Mouse (Mus musculus) testis, postnatal 14 days (tissue): ENCODE results near the gene Slc25a28.

Experiments used
- DNase-seq: peaks from one replicate; pipeline ENCODE4 v3.0.0; 2021; ENCODE audit warnings: low spot score

Slc25a28 gene

GRCm38 (mm10) chr19:43675525-43676400 lies 1.1 kb upstream of the Slc25a28 start:
- no peak for DNase-seq

- DNase-seq: no peak
Measured at GRCm38 (mm10) chr19:43674316-43674689, 378 bp downstream of the Slc25a28 start.

GRCm38 (mm10) chr19:43673513-43674315 lies 967 bp downstream of the Slc25a28 start:
- no peak for DNase-seq

- DNase-seq: no peak
Measured at GRCm38 (mm10) chr19:43671054-43671453, 3.6 kb downstream of the Slc25a28 start.

- no peak for DNase-seq
Measured at GRCm38 (mm10) chr19:43669136-43669759, 5.4 kb downstream of the Slc25a28 start.

GRCm38 (mm10) chr19:43667430-43667809 lies 7.3 kb downstream of the Slc25a28 start:
- DNase-seq: no peak

GRCm38 (mm10) chr19:43666661-43667429 lies 7.8 kb downstream of the Slc25a28 start:
- no peak for DNase-seq

- DNase-seq: no peak
Measured at GRCm38 (mm10) chr19:43665441-43666048, 9.1 kb downstream of the Slc25a28 start.

- DNase-seq: no peak
Measured at GRCm38 (mm10) chr19:43663471-43663870, 11.2 kb downstream of the Slc25a28 start.

- DNase-seq: no peak
Measured at GRCm38 (mm10) chr19:43662176-43662967, 12.3 kb downstream of the Slc25a28 start.

- no peak for DNase-seq
Measured at GRCm38 (mm10) chr19:43660774-43661173, 13.9 kb downstream of the Slc25a28 start.

GRCm38 (mm10) chr19:43659632-43660031 lies 15.0 kb downstream of the Slc25a28 start:
- no peak for DNase-seq

GRCm38 (mm10) chr19:43655735-43656492 lies 18.8 kb downstream of the Slc25a28 start:
- DNase-seq: no peak

GRCm38 (mm10) chr19:43651241-43651785 lies 23.4 kb downstream of the Slc25a28 start:
- DNase-seq: no peak

- no peak for DNase-seq
Measured at GRCm38 (mm10) chr19:43648343-43648742, 26.3 kb downstream of the Slc25a28 start.

- no peak for DNase-seq
Measured at GRCm38 (mm10) chr19:43647261-43647660, 27.4 kb downstream of the Slc25a28 start.

GRCm38 (mm10) chr19:43646852-43647251 lies 27.8 kb downstream of the Slc25a28 start:
- DNase-seq: no peak

- DNase-seq: no peak
Measured at GRCm38 (mm10) chr19:43645508-43645907, 29.2 kb downstream of the Slc25a28 start.

- no peak for DNase-seq
Measured at GRCm38 (mm10) chr19:43642843-43643242, 31.8 kb downstream of the Slc25a28 start.

- DNase-seq: no peak
Measured at GRCm38 (mm10) chr19:43641833-43642232, 32.8 kb downstream of the Slc25a28 start.
